Comparison of ENCODE assay signal across 8 mouse cellular contexts in genomic region chr3:145987970-145988683, GRCm38 (mm10). TPM values are rescaled to one million over a fixed set of nuclear protein-coding genes. Genes with fewer than 3 reads are reported as not detected.
A peak's percentile ranks its signal among the peaks of the same experiment; 100 is the strongest.
DNase-seq lines count a peak whose midpoint lies in the region; ATAC-seq and TF ChIP-seq lines count a peak whose summit lies in the region.

No protein-coding gene starts in this region.

- H3K4me2 ChIP-seq in forebrain, embryonic 15.5 days (replicated peaks) = peak overlapping the region; percentile 68

- no peaks in the 10 kb centered on the region for H3K9me3 ChIP-seq in forebrain, embryonic 15.5 days

- intact Hi-C loops in heart, postnatal 14 days (cut with DNase I) = loop anchor here (5.0 kb wide), 2 partner anchors 36 to 54 kb away; no protein-coding TSS in a partner anchor

- peak; percentile 20 to 27 for DNase-seq in CD8-positive naive resting alpha-beta T cell, adult 2 months (ENCODE audit: low read depth in 2 of 2, low spot score in 2 of 2)
- peak; percentile 50 for DNase-seq in brain, adult 2 months (ENCODE audit: low read depth, low spot score)
- DNase-seq in heart, postnatal 14 days = peak; percentile 88 to 89
- DNase-seq in kidney, postnatal 4 days = peak; percentile 82 to 91
- DNase-seq in lung, adult 18-20 months = peak; percentile 90 to 92
- DNase-seq in thymus, postnatal 14 days = peak; percentile 62

- TF ChIP-seq POLR2A in olfactory bulb, adult 2 months (IDR thresholded peaks at IDR 0.05; ENCODE audit: insufficient read depth, low read depth, low read length) = 0 out of 2 replicates have a peak, but pooled peaks have one; percentile 33

- TF ChIP-seq CTCF in olfactory bulb, adult 2 months (IDR thresholded peaks at IDR 0.05; ENCODE audit: insufficient read depth, low read depth, low read length) = no peak

- H3K4me3 ChIP-seq in forebrain, embryonic 15.5 days = peak overlapping the region; percentile 70
- H3K4me3 ChIP-seq in olfactory bulb, adult 2 months (ENCODE audit: insufficient read depth, low read depth, low read length) = peak overlapping the region; percentile 87

- WGBS in forebrain, embryonic 15.5 days = under 1% methylated on average over 65 of the region's 101 CpGs
- WGBS in olfactory bulb, adult 2 months = under 1% methylated on average over 101 of the region's 101 CpGs

- H3K9ac ChIP-seq in forebrain, embryonic 15.5 days (replicated peaks) = peak overlapping the region; percentile 60

- H3K36me3 ChIP-seq in forebrain, embryonic 15.5 days = no peaks in the 10 kb centered on the region

- 0 out of 2 replicates have a peak, but pooled peaks cover 6% of the 10 kb centered on the region for H3K27me3 ChIP-seq in forebrain, embryonic 15.5 days

- H3K27ac ChIP-seq in forebrain, embryonic 15.5 days (replicated peaks) = peak overlapping the region; percentile 35; the same call in 1 of the 2 replicates
- H3K27ac ChIP-seq in olfactory bulb, adult 2 months (ENCODE audit: insufficient read depth, low read depth, low read length) = peak overlapping the region; percentile 36; the same call in 1 of the 2 replicates

- H3K4me1 ChIP-seq in forebrain, embryonic 15.5 days = peaks cover 19% of the 10 kb centered on the region
- H3K4me1 ChIP-seq in olfactory bulb, adult 2 months (ENCODE audit: control insufficient read depth, insufficient read depth, low read length) = peaks cover 15% of the 10 kb centered on the region; the same call in 1 of the 2 replicates

- ATAC-seq in forebrain, embryonic 15.5 days (replicated peaks) = peak; percentile 82

RNA-seq across cellular contexts. Expression of gene Syde2, which starts 0.5 kb away (rescaled TPM):
- polyA plus RNA-seq in forebrain, embryonic 15.5 days (2015; fragmentation: Nextera tagmentation; extraction: Ambion mirVana) = 0.50 and 0.65 TPM in 2 replicates
- 10 to 100 TPM; 21.5 to 25.4 TPM for total RNA-seq in heart, postnatal 14 days (2021)
- not detected in 2 replicates for polyA plus RNA-seq in olfactory bulb, adult 2 months (2012; ENCODE audit: insufficient read depth, insufficient read length, low replicate concordance, missing spikeins)

RNA-seq across cellular contexts. Expression of gene 2410004B18Rik, which starts 50.3 kb away (rescaled TPM):
- 71.1 and 80.1 TPM in 2 replicates for polyA plus RNA-seq in forebrain, embryonic 15.5 days (2015; fragmentation: Nextera tagmentation; extraction: Ambion mirVana)
- 10 to 100 TPM; 16.7 to 22.9 TPM for total RNA-seq in heart, postnatal 14 days (2021)
- not detected in 2 replicates for polyA plus RNA-seq in olfactory bulb, adult 2 months (2012; ENCODE audit: insufficient read depth, insufficient read length, low replicate concordance, missing spikeins)

Comparison
In these comparisons a context has a peak if more than half of its experiments do, and no peak if none do; other contexts are left out.
1. Peak in every context shown above with its lines: DNase-seq, ATAC-seq, H3K4me3 ChIP-seq and H3K27ac ChIP-seq.
2. DNase-seq: peak in every context shown above with its lines; median percentile 91 in lung, adult 18-20 months; 88 in heart, postnatal 14 days; 86 in kidney, postnatal 4 days; 62 in thymus, postnatal 14 days; 50 in brain, adult 2 months; 24 in CD8-positive naive resting alpha-beta T cell, adult 2 months.
3. RNA of gene 2410004B18Rik, which starts 50.3 kb away (polyA plus RNA-seq): 71.1 to 80.1 TPM in forebrain, embryonic 15.5 days; not detected in olfactory bulb, adult 2 months; every median in the first group is over 10 times any median in the second.